Mouse (Mus musculus) CH12.LX (cell line): ENCODE data around the gene Pdk1. TPM values are rescaled to one million over a fixed set of nuclear protein-coding genes. Genes with fewer than 3 reads are reported as not detected.

Experiments
- DNase-seq: peaks from one replicate; pipeline ENCODE4 v3.0.0-alpha.2; 2013; ENCODE audit errors: extremely low read depth
- H3K27ac ChIP-seq: 2 replicates; pipeline ENCODE4 v1.5.1; 2012; ENCODE audit warnings: low read depth, mild to moderate bottlenecking, control low read depth, moderate library complexity; ENCODE audit not compliant: insufficient read depth
- H3K27me3 ChIP-seq: replicated peaks from 2 replicates; pipeline ENCODE3; 2012; ENCODE audit warnings: inconsistent platforms
- H3K36me3 ChIP-seq, 2 experiments: replicated peaks in 1 of 2; 2 replicates each; pipeline versions ENCODE3 to v1.6.1; 2012; ENCODE audit warnings: inconsistent platforms in 1 of 2, low read length in 1 of 2, mild to moderate bottlenecking in 1 of 2, mixed read lengths in 1 of 2, moderate library complexity in 1 of 2; ENCODE audit not compliant: control insufficient read depth in 1 of 2, insufficient read depth in 1 of 2
- H3K4me1 ChIP-seq, 2 experiments: 2 replicates each; pipeline ENCODE4 v1.6.1; 2012; ENCODE audit warnings: inconsistent platforms in 1 of 2, moderate library complexity in 1 of 2; ENCODE audit not compliant: insufficient read depth in 2 of 2, control insufficient read depth in 1 of 2
- H3K4me2 ChIP-seq: 2 replicates; pipeline ENCODE4 v1.6.1; 2012; ENCODE audit warnings: low read depth, mild to moderate bottlenecking, control low read depth; ENCODE audit not compliant: poor library complexity, insufficient read depth, severe bottlenecking
- H3K4me3 ChIP-seq, 3 experiments: fragments of 150-350 bp in 1 of 3; sonication (generic) in 1 of 3; replicated peaks in 1 of 3; 2 replicates each; pipeline versions ENCODE3 to v1.5.1; 2011 to 2012; ENCODE audit warnings: low read depth in 2 of 3, low read length in 2 of 3, mild to moderate bottlenecking in 2 of 3, moderate library complexity in 2 of 3, control low read depth in 1 of 3, improper control_type of control experiment in 1 of 3, inconsistent platforms in 1 of 3, mixed read lengths in 1 of 3; ENCODE audit not compliant: poor library complexity in 1 of 3
- H3K79me2 ChIP-seq: replicated peaks from 2 replicates; pipeline ENCODE4 v1.6.1; 2012; ENCODE audit warnings: mild to moderate bottlenecking, moderate library complexity; ENCODE audit not compliant: control insufficient read depth, poor library complexity, insufficient read depth, severe bottlenecking; ENCODE audit errors: extremely low read depth
- H3K9ac ChIP-seq: 2 replicates; pipeline ENCODE4 v1.6.1; 2012; ENCODE audit warnings: low read depth, mild to moderate bottlenecking, control low read depth, moderate library complexity; ENCODE audit not compliant: insufficient read depth
- H3K9me3 ChIP-seq: replicated peaks from 2 replicates; pipeline ENCODE3; 2012; ENCODE audit warnings: low read length, inconsistent platforms, mixed read lengths
- BHLHE40 ChIP-seq: IDR thresholded peaks from 2 replicates; pipeline ENCODE4 v1.6.1; 2011; ENCODE audit warnings: mild to moderate bottlenecking, low read depth, low read length, improper control_type of control experiment
- CHD1 ChIP-seq: IDR thresholded peaks from 2 replicates; pipeline ENCODE4 v1.6.1; 2012; ENCODE audit warnings: low read depth, low read length, improper control_type of control experiment, inconsistent platforms
- CTCF ChIP-seq, 2 experiments: IDR thresholded peaks in 1 of 2; conservative IDR thresholded peaks in 1 of 2; 2 replicates each; pipeline ENCODE4 v1.5.1; 2011 to 2012; ENCODE audit warnings: low read depth in 2 of 2, low read length in 2 of 2, improper control_type of control experiment in 1 of 2, inconsistent platforms in 1 of 2, mild to moderate bottlenecking in 1 of 2, moderate library complexity in 1 of 2
- E2F4 ChIP-seq: IDR thresholded peaks from 2 replicates; pipeline ENCODE4 v1.6.1; 2011; ENCODE audit warnings: low read depth, low read length, improper control_type of control experiment; ENCODE audit not compliant: insufficient replicate concordance
- ELF1 ChIP-seq: IDR thresholded peaks from 2 replicates; pipeline ENCODE4 v1.6.1; 2014; ENCODE audit warnings: low read depth, mild to moderate bottlenecking, inconsistent platforms, low read length, improper control_type of control experiment
- ETS1 ChIP-seq: conservative IDR thresholded peaks from 2 replicates; pipeline ENCODE4 v1.6.1; 2012; ENCODE audit warnings: low read depth, mild to moderate bottlenecking, inconsistent platforms, low read length, improper control_type of control experiment, moderate library complexity
- GABPA ChIP-seq: IDR thresholded peaks from 2 replicates; pipeline ENCODE4 v1.6.1; 2012; ENCODE audit warnings: low read depth, low read length, improper control_type of control experiment, inconsistent platforms; ENCODE audit not compliant: insufficient replicate concordance
- HCFC1 ChIP-seq: IDR thresholded peaks from 2 replicates; pipeline ENCODE4 v1.6.1; 2012; ENCODE audit warnings: low read depth, mild to moderate bottlenecking, inconsistent platforms, low read length, improper control_type of control experiment
- IRF4 ChIP-seq: IDR thresholded peaks from 2 replicates; pipeline ENCODE4 v1.6.1; 2014; ENCODE audit warnings: low read depth, mild to moderate bottlenecking, inconsistent platforms, low read length, improper control_type of control experiment
- JUN ChIP-seq: IDR thresholded peaks from 2 replicates; pipeline ENCODE4 v1.6.1; 2011; ENCODE audit warnings: low read depth, mild to moderate bottlenecking, low read length, improper control_type of control experiment, moderate library complexity; ENCODE audit not compliant: insufficient read depth
- KAT2A ChIP-seq: IDR thresholded peaks from 2 replicates; pipeline ENCODE4 v1.6.1; 2012; ENCODE audit warnings: low read length, improper control_type of control experiment, inconsistent platforms; ENCODE audit not compliant: insufficient replicate concordance
- MAFK ChIP-seq: IDR thresholded peaks from 2 replicates; pipeline ENCODE4 v1.6.1; 2011; ENCODE audit warnings: low read length, improper control_type of control experiment; ENCODE audit not compliant: insufficient replicate concordance
- MXI1 ChIP-seq: IDR thresholded peaks from 2 replicates; pipeline ENCODE4 v1.6.1; 2011; ENCODE audit warnings: mild to moderate bottlenecking, low read depth, low read length, improper control_type of control experiment
- NELFE ChIP-seq: IDR thresholded peaks from 2 replicates; pipeline ENCODE4 v1.6.1; 2011; ENCODE audit warnings: low read depth, low read length, improper control_type of control experiment
- NRF1 ChIP-seq: IDR thresholded peaks from 2 replicates; pipeline ENCODE4 v1.6.1; 2014; ENCODE audit warnings: low read depth, mild to moderate bottlenecking, inconsistent platforms, low read length, improper control_type of control experiment, moderate library complexity
- POLR2AphosphoS2 ChIP-seq: IDR thresholded peaks from 2 replicates; pipeline ENCODE4 v1.6.1; 2011; ENCODE audit warnings: low read depth, low read length, improper control_type of control experiment
- RAD21 ChIP-seq: IDR thresholded peaks from 2 replicates; pipeline ENCODE4 v1.6.1; 2011; ENCODE audit warnings: low read depth, mild to moderate bottlenecking, low read length, improper control_type of control experiment, moderate library complexity
- RCOR1 ChIP-seq: conservative IDR thresholded peaks from 2 replicates; pipeline ENCODE4 v1.6.1; 2012; ENCODE audit warnings: low read depth, mild to moderate bottlenecking, inconsistent platforms, low read length, improper control_type of control experiment
- SMC3 ChIP-seq: IDR thresholded peaks from 2 replicates; pipeline ENCODE4 v1.6.1; 2011; ENCODE audit warnings: low read depth, low read length, improper control_type of control experiment
- TCF12 ChIP-seq: IDR thresholded peaks from 2 replicates; pipeline ENCODE4 v1.6.1; 2014; ENCODE audit warnings: low read depth, mild to moderate bottlenecking, inconsistent platforms, low read length, improper control_type of control experiment
- UBTF ChIP-seq: IDR thresholded peaks from 2 replicates; pipeline ENCODE4 v1.6.1; 2012; ENCODE audit warnings: low read depth, mild to moderate bottlenecking, inconsistent platforms, low read length, improper control_type of control experiment, moderate library complexity
- USF1 ChIP-seq: IDR thresholded peaks from 2 replicates; pipeline ENCODE4 v1.6.1; 2014; ENCODE audit warnings: low read depth, mild to moderate bottlenecking, inconsistent platforms, low read length, improper control_type of control experiment
- USF2 ChIP-seq: conservative IDR thresholded peaks from 2 replicates; pipeline ENCODE4 v1.6.1; 2011; ENCODE audit warnings: low read depth, low read length, improper control_type of control experiment
- ZC3H11A ChIP-seq: IDR thresholded peaks from 2 replicates; pipeline ENCODE4 v1.6.1; 2012; ENCODE audit warnings: low read depth, mild to moderate bottlenecking, inconsistent platforms, low read length, improper control_type of control experiment
- dilution Hi-C: fragments of 300-500 bp; cut with MboI; formaldehyde crosslinking; loops from 2 replicates; pipeline ENCODE4 v1.14.3; 2020; ENCODE audit warnings: low sequenced_read_pairs; ENCODE audit not compliant: extremely low pct_unique_long_range_greater_than_20kb, extremely low pct_ligation_motif_present
- in situ Hi-C: fragments of 300-500 bp; cut with MboI; formaldehyde crosslinking; loops from 3 replicates; pipeline ENCODE4 v1.14.3; 2019; ENCODE audit warnings: low sequenced_read_pairs, low pct_ligation_motif_present, low pct_unique_long_range_greater_than_20kb, mixed read lengths
- polyA plus RNA-seq: library from polyadenylated mRNA; unstranded; fragments of >175 nt; gene quantifications from 2 replicates; pipeline ENCODE4 v1.2.1, GENCODE M21; 2012; ENCODE audit warnings: low read depth; ENCODE audit not compliant: insufficient read length
- total RNA-seq, 2 experiments: library from RNA; depleted of rRNA; stranded (reverse); fragments of 300-350 nt in 1 of 2; fragments of >200 nt in 1 of 2; gene quantifications; 2 replicates each; pipeline ENCODE4 v1.2.3; 2012 to 2014

Gene Pdk1
- total and polyA plus RNA-seq, 3 experiments: 35.9 to 78.5 (median 59.9) TPM

- no peak for DNase-seq
- peaks cover 5 to 26% of the 10 kb centered on the region in 2 experiments for H3K4me1 ChIP-seq
- no peaks in the 10 kb centered on the region for H3K79me2 ChIP-seq
- in situ Hi-C loops: no loop called here
- no peaks in the 10 kb centered on the region for H3K27me3 ChIP-seq
- no peaks in the 10 kb centered on the region for H3K9me3 ChIP-seq
- TF ChIP-seq SMC3 (no peak), BHLHE40 (peak; percentile 34; the same call in 1 of the 2 replicates), MXI1 (no peak)
- H3K9ac ChIP-seq: no peak overlapping the region
- peaks cover 0 to under 1% of the 10 kb centered on the region in 2 experiments for H3K36me3 ChIP-seq
- no peak overlapping the region for H3K4me3 ChIP-seq
- no peak overlapping the region for H3K27ac ChIP-seq
- H3K4me2 ChIP-seq: no peak overlapping the region
- dilution Hi-C loops: no loop called here
Observed at GRCm38 (mm10) chr2:71863531-71864173, 9.4 kb upstream of the Pdk1 start.

- no peak overlapping the region for H3K27ac ChIP-seq
- H3K9me3 ChIP-seq: no peaks in the 10 kb centered on the region
- DNase-seq: no peak
- H3K4me2 ChIP-seq: no peak overlapping the region
- H3K4me3 ChIP-seq: no peak overlapping the region
- no peak overlapping the region for H3K9ac ChIP-seq
- no peaks in the 10 kb centered on the region for H3K27me3 ChIP-seq
- TF ChIP-seq HCFC1 (no peak), IRF4 (no peak), JUN (no peak), KAT2A (no peak), NRF1 (no peak), ZC3H11A (no peak), GABPA (no peak)
- TF ChIP-seq, all 38 proteins: peak for 0
- no peaks in the 10 kb centered on the region for H3K36me3 ChIP-seq
- dilution Hi-C loops (no loop called here), in situ Hi-C loops (no loop called here)
- H3K4me1 ChIP-seq: peaks cover 5 to 26% of the 10 kb centered on the region in 2 experiments
- no peaks in the 10 kb centered on the region for H3K79me2 ChIP-seq
Observed at GRCm38 (mm10) chr2:71865022-71865421, 8.0 kb upstream of the Pdk1 start.

DNA sequence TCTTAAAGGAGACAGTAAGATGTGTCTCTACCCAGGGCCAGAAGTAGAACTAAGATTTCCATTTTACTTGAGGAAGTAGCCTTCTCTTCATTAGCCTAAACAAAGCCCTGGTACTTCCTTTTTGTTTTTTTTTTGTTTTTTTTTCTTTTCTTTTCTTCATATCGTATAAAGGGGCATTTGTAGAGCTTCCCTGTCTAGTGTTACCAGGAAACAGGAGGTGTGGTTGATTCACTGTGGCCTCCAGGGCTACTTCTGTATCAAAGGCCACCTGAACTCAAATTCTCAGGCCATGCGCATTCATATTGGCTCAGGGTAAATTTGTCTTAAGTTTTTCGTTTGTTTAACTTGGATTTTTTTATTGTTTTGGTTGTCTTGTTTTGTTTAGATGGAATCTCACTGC lies 7.1 kb upstream of the Pdk1 start:
- in situ Hi-C loops: no loop called here
- Histone ChIP-seq H3K79me2 (no peaks in the 10 kb centered on the region), H3K27ac (no peak overlapping the region), H3K4me1 (peaks cover 5 to 26% of the 10 kb centered on the region in 2 experiments), H3K36me3 (no peaks in the 10 kb centered on the region), H3K9me3 (no peaks in the 10 kb centered on the region), H3K9ac (no peak overlapping the region), H3K27me3 (no peaks in the 10 kb centered on the region), H3K4me3 (no peak overlapping the region), H3K4me2 (peak overlapping the region; percentile 44; the same call in 1 of the 2 replicates)
- DNase-seq: peak; percentile 16
- dilution Hi-C loops: no loop called here
- TF ChIP-seq POLR2AphosphoS2 (no peak), BHLHE40 (no peak), ETS1 (no peak; the same call in 1 of the 2 replicates), RAD21 (no peak), TCF12 (no peak), NRF1 (no peak), IRF4 (no peak), NELFE (no peak), UBTF (no peak), E2F4 (no peak), ZC3H11A (no peak), ELF1 (0 out of 2 replicates have a peak, but pooled peaks have one; percentile 35), GABPA (no peak), USF2 (no peak), JUN (no peak), RCOR1 (no peak), USF1 (no peak), MAFK (no peak), CHD1 (no peak), CTCF (conservative IDR thresholded peaks at IDR 0.05 in 1 of 2, IDR thresholded peaks at IDR 0.05 in 1 of 2; ENCODE audit: low read depth in 2 of 2, low read length in 2 of 2) (no peak)
